Mouse (Mus musculus) G1E (cell line): ENCODE results near the gene Rbbp6. TPM values are rescaled to one million over a fixed set of nuclear protein-coding genes. Genes with fewer than 3 reads are reported as not detected.

Experiments used
- ATAC-seq: 2 replicates; pipeline ENCODE4 v1.8.0; 2016; ENCODE audit warnings: mild to moderate bottlenecking; ENCODE audit not compliant: insufficient number of reproducible peaks, poor library complexity, low FRiP score, severe bottlenecking; ENCODE audit errors: extremely low read depth
- DNase-seq: peaks from one replicate; pipeline ENCODE4 v3.0.0; 2012; ENCODE audit warnings: low spot score
- H3K27me3 ChIP-seq: 2 replicates; pipeline ENCODE4 v1.6.1; 2012; ENCODE audit warnings: mild to moderate bottlenecking, low read length, inconsistent platforms; ENCODE audit not compliant: insufficient read depth
- H3K36me3 ChIP-seq: replicated peaks from 2 replicates; pipeline ENCODE3; 2012; ENCODE audit warnings: mild to moderate bottlenecking, inconsistent platforms
- H3K4me1 ChIP-seq: 2 replicates; pipeline ENCODE4 v1.6.1; 2012; ENCODE audit warnings: low read depth, low read length, inconsistent platforms, mixed read lengths; ENCODE audit not compliant: insufficient read depth
- H3K4me3 ChIP-seq: 2 replicates; pipeline ENCODE4 v1.5.1; 2012; ENCODE audit warnings: low read depth, mild to moderate bottlenecking, inconsistent platforms, low read length, moderate library complexity, mixed read lengths
- H3K9me3 ChIP-seq: replicated peaks from 2 replicates; pipeline ENCODE4 v1.6.1; 2012; ENCODE audit warnings: inconsistent platforms
- CTCF ChIP-seq: IDR thresholded peaks from 2 replicates; pipeline ENCODE4 v1.5.1; 2012; ENCODE audit warnings: low read depth, low read length, inconsistent platforms, mixed read lengths
- GATA1 ChIP-seq: IDR thresholded peaks from 2 replicates; pipeline ENCODE4 v1.6.1; 2012; ENCODE audit warnings: borderline replicate concordance, low read length, inconsistent platforms, mixed read lengths
- GATA2 ChIP-seq: IDR thresholded peaks from 2 replicates; pipeline ENCODE4 v1.6.1; 2012; ENCODE audit warnings: low read depth, low read length, inconsistent platforms, borderline replicate concordance
- POLR2AphosphoS5 ChIP-seq: IDR thresholded peaks from 2 replicates; pipeline ENCODE4 v1.6.1; 2012; ENCODE audit warnings: low read depth, low read length, inconsistent platforms; ENCODE audit not compliant: insufficient replicate concordance
- TAL1 ChIP-seq: conservative IDR thresholded peaks from 2 replicates; pipeline ENCODE4 v1.6.1; 2012; ENCODE audit warnings: low read depth, low read length, inconsistent platforms, mixed read lengths
- polyA plus RNA-seq: library from polyadenylated mRNA; stranded (reverse); fragments of >175 nt; gene quantifications from 2 replicates; pipeline ENCODE4 v1.2.3, GENCODE M21; 2012
- total RNA-seq, 2 experiments: library from RNA; stranded (forward) in 1 of 2; stranded (reverse) in 1 of 2; fragments of 200-1000 nt in 1 of 2; fragments of >200 nt in 1 of 2; fragmentation: Nextera tagmentation in 1 of 2; gene quantifications; 2 replicates each; pipeline ENCODE4 v1.2.3; 2014 to 2017

Gene Rbbp6
- total and polyA plus RNA-seq, 3 experiments = 48.2 to 311 (median 73.8) TPM

DNA sequence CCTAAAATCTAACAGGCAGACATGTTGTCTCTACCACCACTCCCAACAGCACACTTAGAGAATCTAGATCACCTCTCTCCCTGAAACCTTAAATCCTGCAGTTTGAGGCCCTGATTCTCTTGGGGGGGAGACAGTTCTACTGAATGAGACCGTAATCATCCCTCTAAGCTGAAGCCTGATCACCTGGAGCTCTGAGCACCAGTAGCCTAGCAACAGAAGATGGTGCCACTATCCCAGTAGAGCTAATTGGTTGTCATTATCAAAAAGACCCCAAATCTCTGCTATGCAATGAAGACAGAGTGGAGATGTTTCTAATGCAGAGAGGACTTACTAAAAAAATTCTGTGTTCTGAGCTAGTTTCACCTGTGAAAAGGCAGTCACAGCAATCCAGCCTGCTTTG lies 27.3 kb upstream of the Rbbp6 start:
- H3K36me3 ChIP-seq = no peaks in the 10 kb centered on the region
- DNase-seq = no peak
- ATAC-seq = no peak
- TF ChIP-seq TAL1 (no peak), GATA1 (no peak), GATA2 (no peak), POLR2AphosphoS5 (no peak), CTCF (no peak)
- H3K27me3 ChIP-seq = no peaks in the 10 kb centered on the region
- H3K4me3 ChIP-seq = no peak overlapping the region
- H3K4me1 ChIP-seq = peaks cover 5% of the 10 kb centered on the region
- H3K9me3 ChIP-seq = no peaks in the 10 kb centered on the region

DNA sequence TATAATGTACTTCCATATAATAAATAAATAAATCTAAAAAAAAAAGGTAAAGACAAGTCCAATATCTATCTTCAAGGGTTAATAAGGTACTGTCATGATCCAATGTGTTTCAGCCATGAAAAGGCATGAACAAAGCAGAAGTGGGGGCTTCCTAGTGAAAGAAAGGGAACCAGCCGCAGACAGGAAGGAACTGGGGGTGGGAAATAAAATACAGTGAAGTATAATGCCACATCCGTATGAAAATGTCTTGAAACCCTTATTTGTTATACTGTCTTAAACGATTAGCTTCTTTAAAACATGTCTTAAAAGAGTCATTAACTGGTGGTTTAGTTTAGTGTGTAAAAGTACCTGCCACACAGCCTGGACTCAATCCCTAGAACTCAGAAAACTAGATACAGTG lies 26.3 kb upstream of the Rbbp6 start:
- no peak for ATAC-seq
- H3K4me1 ChIP-seq = peaks cover 5% of the 10 kb centered on the region
- H3K27me3 ChIP-seq = no peaks in the 10 kb centered on the region
- H3K9me3 ChIP-seq = no peaks in the 10 kb centered on the region
- H3K36me3 ChIP-seq = no peaks in the 10 kb centered on the region
- DNase-seq = no peak
- H3K4me3 ChIP-seq = no peak overlapping the region
- TF ChIP-seq GATA1 (no peak), POLR2AphosphoS5 (no peak), TAL1 (no peak), GATA2 (no peak), CTCF (no peak)

DNA sequence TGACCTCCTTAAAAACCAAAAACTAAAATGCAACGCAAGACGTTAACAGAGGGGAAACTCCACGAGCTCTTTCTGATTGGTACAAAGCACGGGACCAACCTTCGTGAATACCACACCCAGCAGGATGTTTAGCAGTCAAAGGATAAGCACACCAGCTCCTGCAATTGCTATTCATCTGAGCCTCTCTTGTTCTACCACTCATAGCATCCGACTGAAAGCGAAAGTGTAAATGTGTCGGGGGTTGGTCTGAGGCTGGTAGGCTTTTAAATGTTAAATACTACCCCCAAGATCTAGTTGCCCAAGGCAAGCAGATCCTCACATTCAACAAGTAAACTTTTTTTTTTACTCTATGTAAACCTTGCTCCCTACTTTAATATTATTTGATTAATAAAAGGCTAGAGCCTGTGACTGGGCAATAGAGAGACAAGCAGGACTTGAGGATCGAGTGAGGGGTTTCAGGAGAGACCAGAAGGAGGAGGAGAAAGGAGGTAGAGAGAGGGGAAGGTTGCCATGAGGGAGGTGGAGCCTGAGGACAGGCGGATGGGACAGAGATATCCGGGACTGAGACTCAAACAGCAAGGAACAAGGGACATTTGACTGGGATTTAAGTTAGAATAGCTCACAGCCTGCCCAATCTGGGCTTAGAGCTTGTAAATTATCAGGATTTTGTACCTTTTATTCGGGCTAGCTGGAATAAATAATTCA lies 25.0 kb upstream of the Rbbp6 start:
- ATAC-seq = no peak
- no peak for TF ChIP-seq GATA2
- no peak for TF ChIP-seq GATA1
- no peak for TF ChIP-seq TAL1
- no peak for TF ChIP-seq CTCF
- TF ChIP-seq POLR2AphosphoS5 = no peak
- no peak overlapping the region for H3K4me3 ChIP-seq

DNA sequence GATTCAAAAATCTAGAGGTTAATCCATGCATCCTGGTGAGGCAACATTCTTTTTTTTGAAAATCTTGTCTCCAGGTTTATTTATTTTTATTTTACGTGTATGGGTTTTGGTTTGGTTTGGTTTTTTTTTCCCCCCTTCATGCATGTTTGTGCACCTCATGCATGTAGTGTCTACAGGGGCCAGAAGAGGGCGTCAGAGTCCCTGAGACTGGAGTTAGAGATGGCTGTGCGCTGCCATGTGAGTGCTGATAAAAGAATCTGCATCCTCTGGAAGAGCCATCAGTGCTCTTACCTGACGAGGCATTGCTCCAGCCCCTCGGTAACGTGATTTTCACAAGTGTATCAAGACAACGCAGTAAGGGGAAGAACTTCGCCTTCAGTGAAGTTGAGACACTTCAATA lies 23.4 kb upstream of the Rbbp6 start:
- Histone ChIP-seq H3K9me3 (no peaks in the 10 kb centered on the region), H3K36me3 (no peaks in the 10 kb centered on the region), H3K4me3 (no peak overlapping the region), H3K4me1 (peaks cover 5% of the 10 kb centered on the region), H3K27me3 (no peaks in the 10 kb centered on the region)
- TF ChIP-seq TAL1 = no peak
- TF ChIP-seq CTCF = no peak
- no peak for TF ChIP-seq POLR2AphosphoS5
- TF ChIP-seq GATA2 = no peak
- no peak for TF ChIP-seq GATA1
- DNase-seq (no peak), ATAC-seq (no peak)

More for the DNA sequence above, 25.0 kb upstream of the Rbbp6 start:
- Histone ChIP-seq H3K4me1 (peaks cover 5% of the 10 kb centered on the region), H3K9me3 (no peaks in the 10 kb centered on the region), H3K36me3 (no peaks in the 10 kb centered on the region), H3K27me3 (no peaks in the 10 kb centered on the region)
- DNase-seq = no peak

DNA sequence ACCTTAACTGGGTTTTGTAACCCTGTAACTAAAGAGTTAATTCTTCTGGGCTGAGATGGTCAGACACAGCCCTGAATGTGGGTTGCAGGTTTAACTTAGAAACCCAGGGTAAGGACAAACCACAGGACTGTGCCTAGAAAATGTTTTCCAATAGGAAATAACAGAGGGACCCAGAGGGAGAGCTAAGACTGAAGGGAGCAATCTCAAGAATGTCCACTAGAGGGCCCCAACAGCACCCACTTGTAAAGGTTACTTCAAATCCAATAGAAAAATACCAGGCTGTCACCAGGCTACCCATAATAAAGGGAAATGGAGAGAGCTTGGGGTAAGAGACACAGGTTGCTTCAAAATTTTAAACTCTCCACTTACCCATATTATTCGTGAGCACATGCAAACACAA lies 20.3 kb upstream of the Rbbp6 start:
- Histone ChIP-seq H3K4me3 (no peak overlapping the region), H3K4me1 (peaks cover 3% of the 10 kb centered on the region), H3K36me3 (no peaks in the 10 kb centered on the region), H3K9me3 (no peaks in the 10 kb centered on the region), H3K27me3 (peaks cover 2% of the 10 kb centered on the region)
- TF ChIP-seq GATA2 (no peak), CTCF (peak; percentile 74)
- DNase-seq = peak; percentile 57
- ATAC-seq = peak; percentile 62

DNA sequence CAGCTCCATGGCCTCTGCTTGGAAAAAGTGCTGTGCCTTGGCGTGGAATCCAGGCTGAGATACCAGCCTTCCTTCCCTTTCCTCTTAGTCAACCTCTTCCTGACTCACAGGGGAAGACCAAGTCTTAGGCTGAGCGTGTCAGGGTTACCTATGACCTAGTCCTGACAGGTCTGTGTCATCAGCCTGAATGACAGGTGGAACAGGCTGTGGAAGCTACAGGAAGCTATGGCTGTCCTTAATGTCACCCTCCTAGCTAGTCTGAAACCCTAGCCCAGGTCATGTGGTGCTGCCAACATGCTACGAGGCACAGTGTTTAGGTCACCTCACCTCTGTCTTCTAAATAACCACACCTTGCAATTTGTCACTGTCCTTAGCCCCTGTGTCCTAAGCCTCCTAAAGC lies 16.2 kb upstream of the Rbbp6 start:
- H3K4me1 ChIP-seq = no peaks in the 10 kb centered on the region; the same call in 1 of the 2 replicates
- H3K36me3 ChIP-seq = no peaks in the 10 kb centered on the region
- DNase-seq = no peak
- no peak overlapping the region for H3K4me3 ChIP-seq
- no peaks in the 10 kb centered on the region for H3K9me3 ChIP-seq
- no peak for ATAC-seq
- H3K27me3 ChIP-seq = peaks cover 5% of the 10 kb centered on the region
- TF ChIP-seq TAL1 (no peak), GATA1 (no peak), POLR2AphosphoS5 (no peak), CTCF (no peak), GATA2 (no peak)

DNA sequence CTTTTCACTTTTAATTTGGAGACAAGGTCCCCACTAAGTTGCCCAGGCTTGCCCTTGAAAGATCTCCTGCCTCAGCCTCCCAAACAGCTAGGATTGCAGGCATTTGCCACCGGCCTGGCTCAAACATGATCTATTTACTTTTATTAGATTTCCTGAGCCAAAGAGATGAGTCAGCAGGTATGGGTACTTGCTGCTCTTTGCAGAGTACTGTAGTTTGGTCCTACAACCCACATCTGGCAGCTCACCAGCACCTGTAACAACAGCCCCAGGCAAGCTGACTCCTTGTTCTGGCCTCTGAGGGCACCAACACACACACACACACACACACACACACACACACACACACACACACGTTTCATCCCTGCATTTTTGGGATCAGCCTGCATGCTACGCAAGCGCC lies 14.0 kb upstream of the Rbbp6 start:
- H3K36me3 ChIP-seq = no peaks in the 10 kb centered on the region
- no peaks in the 10 kb centered on the region for H3K9me3 ChIP-seq
- H3K4me1 ChIP-seq = no peaks in the 10 kb centered on the region; the same call in 1 of the 2 replicates
- peaks cover 5% of the 10 kb centered on the region for H3K27me3 ChIP-seq
- no peak for DNase-seq
- no peak overlapping the region for H3K4me3 ChIP-seq
- TF ChIP-seq TAL1 (no peak), GATA1 (no peak), POLR2AphosphoS5 (no peak), CTCF (no peak), GATA2 (no peak)
- ATAC-seq = no peak
